Mouse (Mus musculus): ENCODE data around the gene Abi3. TPM values are rescaled to one million over a fixed set of nuclear protein-coding genes. Genes with fewer than 3 reads are reported as not detected.
A peak's percentile ranks its signal among the peaks of the same experiment; 100 is the strongest.

Abi3 gene
- polyA plus RNA-seq, 1 experiment from 2014 or later = 1.9 TPM

DNA sequence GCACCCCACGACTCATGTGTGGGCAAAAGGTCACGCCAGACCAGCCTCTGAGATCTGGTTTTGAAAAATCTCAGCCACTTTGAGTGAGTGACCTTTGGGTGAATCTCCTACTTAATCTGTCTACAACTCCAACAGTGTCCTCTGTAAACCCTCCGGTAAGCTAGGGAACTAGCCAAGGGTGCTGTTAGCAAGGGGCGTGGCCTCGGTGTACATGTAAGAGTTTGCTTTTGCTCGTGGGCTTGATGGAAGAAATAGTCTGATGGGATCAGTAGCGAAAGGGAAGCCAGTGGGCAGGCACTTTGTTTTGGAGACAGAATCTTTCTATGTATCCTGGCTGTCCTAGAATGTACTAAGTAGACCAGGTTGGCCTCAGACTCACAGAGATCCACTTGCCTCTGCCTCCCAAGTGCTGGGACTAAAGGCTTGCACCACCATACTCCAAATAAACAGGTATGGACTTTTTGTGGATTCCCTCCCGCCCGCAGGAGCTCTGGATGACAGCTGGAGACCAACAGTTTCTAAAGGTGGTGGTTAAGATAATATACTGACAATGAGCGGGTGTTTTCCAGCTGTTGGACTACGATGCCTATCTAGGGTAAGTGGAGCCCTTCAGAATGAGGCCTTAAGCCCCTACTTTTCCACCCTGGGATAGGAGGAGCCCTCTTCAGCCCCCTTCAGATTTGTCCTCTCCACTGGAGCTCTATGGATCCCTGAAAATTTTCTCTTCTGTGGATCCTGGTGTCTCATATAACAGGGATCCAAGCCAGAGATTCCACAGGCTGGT, 13.9 kb downstream of the Abi3 start:
- Histone ChIP-seq H3K9me3 (ENCODE audit: control insufficient read depth, low read length) (no peaks in the 10 kb centered on the region), H3K4me3 (replicated peaks; ENCODE audit: low read length) (no peak overlapping the region), H3K27me3 (ENCODE audit: control insufficient read depth, insufficient read depth, low read length) (peaks cover 83% of the 10 kb centered on the region), H3K4me1 (replicated peaks; ENCODE audit: control insufficient read depth, insufficient read depth, low read length) (peaks cover 11% of the 10 kb centered on the region; the same call in 1 of the 2 replicates), H3K4me2 (replicated peaks) (no peak overlapping the region), H3K27ac (no peak overlapping the region), H3K36me3 (replicated peaks; ENCODE audit: control insufficient read depth, insufficient read depth) (no peaks in the 10 kb centered on the region), H3K9ac (no peak overlapping the region)
- whole genome bisulfite sequencing = 81% methylated on average over 11 of the region's 11 CpGs
- DNase-seq (ENCODE audit: low spot score) (no peak), ATAC-seq (ENCODE audit: low FRiP score) (no peak)

DNA sequence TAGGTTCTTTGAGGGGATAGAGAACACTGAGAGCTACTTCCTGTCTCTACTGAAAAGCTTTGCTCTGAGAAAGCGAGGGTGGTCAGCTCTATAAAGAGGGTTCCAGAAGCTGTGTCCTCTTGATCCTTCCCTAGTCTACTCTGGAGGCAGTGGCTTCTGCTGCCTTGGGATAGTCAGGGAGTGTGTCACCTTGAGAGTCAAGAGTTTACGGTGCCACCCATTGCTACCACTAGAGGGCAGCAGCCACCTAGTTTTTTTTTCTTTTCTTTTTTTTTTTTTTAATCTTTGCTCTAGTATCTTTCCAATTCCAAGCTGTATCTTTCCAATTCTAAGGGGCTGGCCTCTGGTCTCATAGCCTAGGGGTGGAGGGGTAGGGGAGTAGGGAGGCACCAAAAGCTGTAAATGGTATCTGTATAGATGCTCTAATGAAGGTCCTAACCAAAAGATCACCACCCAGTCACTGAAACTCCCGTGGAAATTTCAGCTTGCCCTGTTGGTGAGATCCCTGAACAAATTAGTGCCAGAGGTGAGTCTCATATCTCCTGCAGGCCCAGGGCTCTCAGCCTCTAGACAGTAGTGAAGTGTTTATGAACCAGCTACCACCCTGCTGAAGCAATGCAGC, 14.7 kb downstream of the Abi3 start:
- H3K27me3 ChIP-seq (ENCODE audit: control insufficient read depth, insufficient read depth, low read length) = peaks cover 83% of the 10 kb centered on the region
- ATAC-seq (ENCODE audit: low FRiP score) (no peak), DNase-seq (ENCODE audit: low spot score) (peak; percentile 87)
- 18% methylated on average over 3 of the region's 3 CpGs for WGBS
- no peak overlapping the region for H3K4me3 ChIP-seq (replicated peaks; ENCODE audit: low read length)
- H3K4me2 ChIP-seq (replicated peaks) = no peak overlapping the region
- H3K27ac ChIP-seq = no peak overlapping the region
- H3K4me1 ChIP-seq (replicated peaks; ENCODE audit: control insufficient read depth, insufficient read depth, low read length) = peaks cover 11% of the 10 kb centered on the region; the same call in 1 of the 2 replicates
- no peak overlapping the region for H3K9ac ChIP-seq
- H3K36me3 ChIP-seq (replicated peaks; ENCODE audit: control insufficient read depth, insufficient read depth) = no peaks in the 10 kb centered on the region
- H3K9me3 ChIP-seq (ENCODE audit: control insufficient read depth, low read length) = no peaks in the 10 kb centered on the region

DNA sequence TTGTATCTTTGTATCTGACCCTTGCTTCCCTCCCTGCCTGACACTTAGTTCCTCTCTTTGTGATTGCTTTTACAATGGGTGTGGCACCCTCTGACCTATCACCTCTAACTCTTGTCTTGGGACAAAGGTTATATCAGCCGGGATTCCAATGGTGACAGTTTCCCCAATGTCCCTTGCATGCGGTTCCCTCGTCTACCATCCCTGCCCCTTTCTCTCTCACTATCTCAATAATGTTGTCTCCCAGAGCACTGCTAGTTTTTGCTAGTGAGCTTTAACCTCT, 15.2 kb downstream of the Abi3 start:
- H3K36me3 ChIP-seq (replicated peaks; ENCODE audit: control insufficient read depth, insufficient read depth) = no peaks in the 10 kb centered on the region
- H3K9me3 ChIP-seq (ENCODE audit: control insufficient read depth, low read length) = no peaks in the 10 kb centered on the region
- no peak overlapping the region for H3K4me3 ChIP-seq (replicated peaks; ENCODE audit: low read length)
- WGBS = 17% methylated on average over 3 of the region's 3 CpGs
- peaks cover 80% of the 10 kb centered on the region for H3K27me3 ChIP-seq (ENCODE audit: control insufficient read depth, insufficient read depth, low read length)
- peaks cover 11% of the 10 kb centered on the region; the same call in 1 of the 2 replicates for H3K4me1 ChIP-seq (replicated peaks; ENCODE audit: control insufficient read depth, insufficient read depth, low read length)
- H3K27ac ChIP-seq = no peak overlapping the region
- DNase-seq (ENCODE audit: low spot score) = no peak
- no peak overlapping the region for H3K4me2 ChIP-seq (replicated peaks)
- H3K9ac ChIP-seq = no peak overlapping the region
- ATAC-seq (ENCODE audit: low FRiP score) = no peak

DNA sequence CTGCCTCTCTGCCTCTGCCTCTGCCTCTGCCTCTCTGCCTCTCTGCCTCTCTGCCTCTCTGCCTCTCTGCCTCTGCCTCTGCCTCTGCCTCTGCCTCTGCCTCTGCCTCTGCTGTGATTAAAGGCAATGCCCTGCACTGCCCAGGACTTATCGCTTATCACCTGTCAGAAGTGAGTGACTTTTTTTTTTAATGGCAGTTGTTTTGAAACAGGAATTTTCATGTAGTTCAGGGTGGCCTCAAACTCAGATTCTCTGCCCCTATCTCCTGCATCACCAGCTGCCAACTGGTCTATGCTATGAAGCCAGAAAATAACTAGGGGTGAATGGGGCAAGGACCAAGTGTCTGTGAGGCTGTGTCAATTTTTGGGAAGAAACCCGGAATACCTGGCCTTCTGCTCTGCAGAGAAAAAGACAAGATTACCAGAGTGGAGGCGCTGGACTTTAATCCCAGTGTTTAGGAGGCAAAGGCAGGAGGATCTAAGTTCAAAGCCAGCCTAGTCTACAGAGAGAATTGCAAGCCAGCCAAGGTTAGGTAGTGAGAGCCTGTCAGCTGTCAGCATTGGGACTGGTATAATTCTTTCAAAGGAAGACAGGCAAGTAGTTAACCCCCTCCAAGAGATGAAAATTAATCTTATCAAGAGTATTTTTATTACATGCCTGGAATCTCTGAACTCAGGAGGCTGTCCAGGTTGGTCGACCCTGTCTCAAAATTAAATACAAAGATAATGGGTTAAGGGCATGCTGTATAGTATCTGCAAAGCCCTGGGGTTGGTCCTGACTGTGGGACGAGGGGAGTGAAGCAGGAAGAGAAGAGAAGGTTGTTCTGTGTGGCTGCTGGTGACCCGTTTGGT, 15.7 kb downstream of the Abi3 start:
- Histone ChIP-seq H3K4me1 (replicated peaks; ENCODE audit: control insufficient read depth, insufficient read depth, low read length) (peaks cover 11% of the 10 kb centered on the region; the same call in 1 of the 2 replicates), H3K27me3 (ENCODE audit: control insufficient read depth, insufficient read depth, low read length) (peaks cover 75% of the 10 kb centered on the region), H3K4me2 (replicated peaks) (no peak overlapping the region), H3K9ac (no peak overlapping the region), H3K9me3 (ENCODE audit: control insufficient read depth, low read length) (no peaks in the 10 kb centered on the region), H3K36me3 (replicated peaks; ENCODE audit: control insufficient read depth, insufficient read depth) (no peaks in the 10 kb centered on the region), H3K4me3 (replicated peaks; ENCODE audit: low read length) (no peak overlapping the region), H3K27ac (no peak overlapping the region)
- DNase-seq (ENCODE audit: low spot score) = no peak
- ATAC-seq (ENCODE audit: low FRiP score) = no peak
- WGBS = 55% methylated on average over 6 of the region's 6 CpGs

DNA sequence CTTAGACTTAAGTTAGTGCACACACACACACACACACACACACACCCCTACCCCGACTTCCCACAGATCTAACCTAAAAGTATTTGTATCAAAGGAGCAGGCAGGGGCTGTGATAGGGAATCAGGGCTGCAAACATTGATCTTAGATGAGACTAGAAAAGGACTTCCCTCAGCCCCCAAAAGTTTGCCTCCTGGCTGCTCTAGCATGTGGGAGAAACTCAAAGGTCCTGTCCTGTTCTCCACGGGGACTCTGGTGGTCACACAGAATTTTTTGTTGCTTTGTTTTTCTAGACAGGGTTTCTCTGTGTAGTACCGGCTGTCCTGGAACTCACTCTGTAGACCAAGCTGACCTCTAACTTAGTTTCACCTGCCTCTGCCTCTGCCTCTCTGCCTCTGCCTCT, 16.7 kb downstream of the Abi3 start:
- DNase-seq (ENCODE audit: low spot score) = no peak
- 48% methylated on average over 3 of the region's 3 CpGs for WGBS
- H3K9ac ChIP-seq = no peak overlapping the region
- no peaks in the 10 kb centered on the region for H3K36me3 ChIP-seq (replicated peaks; ENCODE audit: control insufficient read depth, insufficient read depth)
- no peak overlapping the region for H3K4me3 ChIP-seq (replicated peaks; ENCODE audit: low read length)
- peaks cover 4% of the 10 kb centered on the region; the same call in 1 of the 2 replicates for H3K4me1 ChIP-seq (replicated peaks; ENCODE audit: control insufficient read depth, insufficient read depth, low read length)
- no peak for ATAC-seq (ENCODE audit: low FRiP score)
- H3K27ac ChIP-seq = no peak overlapping the region
- peaks cover 65% of the 10 kb centered on the region for H3K27me3 ChIP-seq (ENCODE audit: control insufficient read depth, insufficient read depth, low read length)
- no peak overlapping the region for H3K4me2 ChIP-seq (replicated peaks)
- no peaks in the 10 kb centered on the region for H3K9me3 ChIP-seq (ENCODE audit: control insufficient read depth, low read length)

DNA sequence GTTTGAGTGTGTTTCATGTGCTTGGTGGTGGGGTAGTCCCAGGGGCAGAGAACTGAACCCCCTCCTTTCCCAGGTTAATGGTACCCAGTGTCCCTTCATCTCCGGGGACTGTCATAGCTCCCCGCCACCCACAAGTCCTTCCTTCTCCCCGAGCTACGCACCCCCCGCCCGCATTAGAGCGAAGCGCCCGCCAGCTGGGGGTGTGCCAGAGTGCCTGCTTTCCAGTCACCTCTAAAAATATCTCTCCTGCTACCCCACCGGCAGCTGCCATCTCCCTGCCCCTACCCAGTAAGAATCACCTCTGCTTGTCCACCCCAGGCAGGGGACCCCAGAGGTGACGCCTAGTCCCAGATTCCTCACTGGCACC, 17.4 kb downstream of the Abi3 start:
- Histone ChIP-seq H3K9me3 (ENCODE audit: control insufficient read depth, low read length) (no peaks in the 10 kb centered on the region), H3K4me3 (replicated peaks; ENCODE audit: low read length) (peak overlapping the region; percentile 54), H3K9ac (peak overlapping the region; percentile 61), H3K36me3 (replicated peaks; ENCODE audit: control insufficient read depth, insufficient read depth) (no peaks in the 10 kb centered on the region), H3K27me3 (ENCODE audit: control insufficient read depth, insufficient read depth, low read length) (peaks cover 58% of the 10 kb centered on the region), H3K4me2 (replicated peaks) (peak overlapping the region; percentile 75), H3K4me1 (replicated peaks; ENCODE audit: control insufficient read depth, insufficient read depth, low read length) (no peaks in the 10 kb centered on the region; the same call in 1 of the 2 replicates), H3K27ac (no peak overlapping the region)
- ATAC-seq (ENCODE audit: low FRiP score) (no peak; the same call in 1 of the 2 replicates), DNase-seq (ENCODE audit: low spot score) (no peak)
- WGBS = 1% methylated on average over 11 of the region's 11 CpGs

DNA sequence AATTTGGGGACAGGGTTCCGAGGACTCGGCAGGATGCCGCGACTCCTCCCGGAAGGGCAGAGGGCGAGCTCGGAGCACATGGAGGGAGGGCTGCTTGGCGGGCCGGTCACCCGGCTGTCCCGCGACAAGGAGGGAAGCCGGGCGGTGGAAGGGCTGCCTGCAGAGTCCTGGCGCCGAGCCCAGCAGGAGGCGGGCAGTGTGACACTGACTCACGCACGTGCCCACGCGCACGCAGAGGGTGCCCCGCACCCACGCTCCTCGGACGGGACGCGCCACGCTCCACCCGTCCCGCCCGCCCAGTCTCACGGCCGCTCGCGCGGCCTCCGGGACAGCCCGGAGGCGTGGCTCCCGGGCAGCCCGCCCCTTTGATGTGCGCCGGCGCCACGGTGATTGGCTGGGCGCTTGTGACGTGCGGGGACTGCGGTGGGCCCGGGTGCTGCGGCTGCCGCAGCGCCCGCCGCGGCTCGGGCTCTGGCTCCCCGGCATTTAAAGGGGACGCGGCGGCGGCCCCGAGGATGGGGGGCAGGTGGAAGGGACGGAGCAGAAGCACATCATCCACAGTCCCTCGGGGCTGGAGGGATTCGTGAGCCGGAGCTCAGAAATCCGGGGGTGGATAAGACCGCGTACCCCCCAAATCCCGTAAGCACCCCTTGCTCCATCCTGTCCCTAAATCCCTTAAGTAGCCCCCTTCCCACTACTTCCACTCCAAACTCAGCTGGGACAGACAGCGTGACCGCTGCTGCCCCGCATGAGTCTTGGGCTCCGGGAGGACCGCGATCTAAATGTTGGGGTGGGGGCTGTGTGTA, 18.0 kb downstream of the Abi3 start, which contains the start of gene Phospho1:
Gene Phospho1, plus strand, starts transcription at position 429 of the 806 bp plus-strand sequence.
- peak within 1 kb of the TSS; percentile 54 for H3K4me3 ChIP-seq (replicated peaks; ENCODE audit: low read length)
- peak within 1 kb of the TSS; percentile 61 for H3K9ac ChIP-seq
- peak within 1 kb of the TSS; percentile 75 for H3K4me2 ChIP-seq (replicated peaks)
- 0% methylated on average over 58 of the region's 78 CpGs for WGBS
- H3K4me1 ChIP-seq (replicated peaks; ENCODE audit: control insufficient read depth, insufficient read depth, low read length) = no peaks in the 10 kb centered on the region; the same call in 1 of the 2 replicates
- peaks cover 52% of the 10 kb centered on the region for H3K27me3 ChIP-seq (ENCODE audit: control insufficient read depth, insufficient read depth, low read length)
- no peaks in the 10 kb centered on the region for H3K36me3 ChIP-seq (replicated peaks; ENCODE audit: control insufficient read depth, insufficient read depth)
- no peaks in the 10 kb centered on the region for H3K9me3 ChIP-seq (ENCODE audit: control insufficient read depth, low read length)
- ATAC-seq (ENCODE audit: low FRiP score) (peak; percentile 97), DNase-seq (ENCODE audit: low spot score) (peak; percentile 91)
- no peak within 1 kb of the TSS for H3K27ac ChIP-seq

DNA sequence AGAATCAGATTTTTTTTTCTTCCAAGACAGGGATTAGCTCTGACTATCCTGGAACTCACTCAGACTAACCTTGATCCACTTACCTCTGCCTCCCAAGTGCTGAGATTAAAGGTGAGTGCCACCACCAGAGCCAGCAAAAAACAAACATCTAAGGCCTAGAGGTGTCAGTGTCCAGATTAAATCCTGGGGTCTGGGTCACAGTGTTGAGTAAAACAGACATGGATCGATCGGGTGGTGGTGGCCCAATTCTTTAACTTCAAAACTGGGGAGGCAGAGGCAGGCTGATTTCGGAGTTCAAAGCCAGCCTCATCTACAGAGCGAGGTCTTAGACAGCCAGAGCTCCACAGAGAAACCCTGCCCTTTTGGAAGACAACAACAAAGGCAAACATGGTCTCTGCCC, 19.8 kb downstream of the Abi3 start:
- H3K27ac ChIP-seq = no peak overlapping the region
- no peak overlapping the region for H3K4me2 ChIP-seq (replicated peaks)
- H3K36me3 ChIP-seq (replicated peaks; ENCODE audit: control insufficient read depth, insufficient read depth) = no peaks in the 10 kb centered on the region
- H3K4me1 ChIP-seq (replicated peaks; ENCODE audit: control insufficient read depth, insufficient read depth, low read length) = no peaks in the 10 kb centered on the region; the same call in 1 of the 2 replicates
- no peaks in the 10 kb centered on the region for H3K9me3 ChIP-seq (ENCODE audit: control insufficient read depth, low read length)
- no peak overlapping the region for H3K9ac ChIP-seq
- ATAC-seq (ENCODE audit: low FRiP score) (no peak), DNase-seq (ENCODE audit: low spot score) (no peak)
- H3K27me3 ChIP-seq (ENCODE audit: control insufficient read depth, insufficient read depth, low read length) = peaks cover 35% of the 10 kb centered on the region
- no peak overlapping the region for H3K4me3 ChIP-seq (replicated peaks; ENCODE audit: low read length)
- WGBS = 93% methylated on average over 4 of the region's 4 CpGs
